Mouse (Mus musculus) intestine, embryonic 16.5 days (tissue): ENCODE results near the gene Megf8. TPM values are rescaled to one million over a fixed set of nuclear protein-coding genes. Genes with fewer than 3 reads are reported as not detected.
"Not testable (repeated sequence)": the region's sequence is repeated elsewhere in the genome, so short reads cannot be mapped to it uniquely, and the experiment has no call there.

ENCODE experiments used
- ATAC-seq: fragments of 200-750 bp; cut with Nextera tagmentation; 2 replicates; pipeline ENCODE4 v1.8.0; 2017; ENCODE audit warnings: moderate TSS enrichment, moderate library complexity
- H3K27ac ChIP-seq: fragments of 300-500 bp; sonication (generic); 2 replicates; pipeline ENCODE4 v1.5.1; 2014; ENCODE audit warnings: mild to moderate bottlenecking, low read length
- H3K27me3 ChIP-seq: fragments of 300-500 bp; sonication (generic); replicated peaks from 2 replicates; pipeline ENCODE4 v1.6.1; 2014; ENCODE audit warnings: low read length, control low read depth, mixed read lengths; ENCODE audit not compliant: control insufficient read depth, insufficient read depth
- H3K36me3 ChIP-seq: fragments of 300-500 bp; sonication (generic); 2 replicates; pipeline ENCODE4 v1.6.1; 2014; ENCODE audit warnings: low read length, control low read depth; ENCODE audit not compliant: control insufficient read depth, insufficient read depth
- H3K4me1 ChIP-seq: fragments of 300-500 bp; sonication (generic); 2 replicates; pipeline ENCODE4 v1.6.1; 2014; ENCODE audit warnings: low read length, control low read depth, mixed read lengths; ENCODE audit not compliant: control insufficient read depth, insufficient read depth
- H3K4me2 ChIP-seq: fragments of 300-500 bp; sonication (generic); 2 replicates; pipeline ENCODE4 v1.6.1; 2014; ENCODE audit warnings: low read depth, low read length, control low read depth
- H3K4me3 ChIP-seq: fragments of 300-500 bp; sonication (generic); 2 replicates; pipeline ENCODE4 v1.5.1; 2014; ENCODE audit warnings: mild to moderate bottlenecking, low read length
- H3K9ac ChIP-seq: fragments of 300-500 bp; sonication (generic); 2 replicates; pipeline ENCODE4 v1.6.1; 2014; ENCODE audit warnings: low read depth, low read length
- H3K9me3 ChIP-seq: fragments of 300-500 bp; sonication (generic); 2 replicates; pipeline ENCODE4 v1.6.1; 2016; ENCODE audit warnings: low read length, control low read depth; ENCODE audit not compliant: control insufficient read depth
- WGBS: fragments of 180-500 bp; shearing (Covaris S2); extraction: QIAGEN DNeasy Blood & Tissue Kit; methylation state at CpG from one replicate; pipeline ENCODE4 v1.1.7; 2014; 5-methylcytosine and 5-hydroxymethylcytosine counted together
- polyA plus RNA-seq: library from polyadenylated mRNA; unstranded; fragments of >200 nt; fragmentation: Nextera tagmentation; extraction: Ambion mirVana; gene quantifications from 2 replicates; pipeline ENCODE4 v1.2.1, GENCODE M21; 2015

Gene Megf8
- polyA plus RNA-seq, 1 experiment from 2014 or later: 6.8 TPM

- Histone ChIP-seq H3K27ac (no peak overlapping the region), H3K9me3 (no peaks in the 10 kb centered on the region), H3K27me3 (no peaks in the 10 kb centered on the region), H3K9ac (no peak overlapping the region), H3K4me2 (no peak overlapping the region), H3K4me3 (no peak overlapping the region), H3K4me1 (peaks cover 47% of the 10 kb centered on the region), H3K36me3 (no peaks in the 10 kb centered on the region)
- no peak for ATAC-seq
- WGBS: 88% methylated on average over 2 of the region's 2 CpGs
These were observed 75.0 kb downstream of the Megf8 start for GRCm38 (mm10) chr7:25391856-25392453.

DNA sequence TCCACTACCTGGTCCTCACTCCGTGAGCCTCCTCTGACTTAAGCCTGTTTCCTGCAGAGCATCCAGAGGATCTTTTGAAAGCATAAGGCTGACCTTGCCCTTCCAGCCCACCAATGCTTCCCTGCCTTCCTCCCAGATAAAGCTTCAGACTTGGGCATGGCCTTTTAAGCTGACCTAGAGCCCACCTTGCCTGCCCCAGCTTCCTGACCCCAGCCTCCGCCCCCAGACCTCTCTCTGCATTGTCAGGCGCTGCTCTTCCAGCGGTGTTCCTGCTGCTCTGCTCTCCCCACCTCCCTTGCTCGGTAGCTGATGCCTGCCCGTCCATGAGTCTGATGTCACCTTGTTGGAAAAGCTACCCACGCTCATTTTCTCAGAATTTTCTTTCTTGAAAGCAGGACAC lies 75.9 kb downstream of the Megf8 start:
- H3K4me2 ChIP-seq: no peak overlapping the region
- H3K9ac ChIP-seq: no peak overlapping the region
- no peak for ATAC-seq
- peaks cover 47% of the 10 kb centered on the region for H3K4me1 ChIP-seq
- no peaks in the 10 kb centered on the region for H3K27me3 ChIP-seq
- no peaks in the 10 kb centered on the region for H3K9me3 ChIP-seq
- no peak overlapping the region for H3K4me3 ChIP-seq
- 66% methylated on average over 7 of the region's 7 CpGs for WGBS
- H3K27ac ChIP-seq: no peak overlapping the region
- H3K36me3 ChIP-seq: no peaks in the 10 kb centered on the region

DNA sequence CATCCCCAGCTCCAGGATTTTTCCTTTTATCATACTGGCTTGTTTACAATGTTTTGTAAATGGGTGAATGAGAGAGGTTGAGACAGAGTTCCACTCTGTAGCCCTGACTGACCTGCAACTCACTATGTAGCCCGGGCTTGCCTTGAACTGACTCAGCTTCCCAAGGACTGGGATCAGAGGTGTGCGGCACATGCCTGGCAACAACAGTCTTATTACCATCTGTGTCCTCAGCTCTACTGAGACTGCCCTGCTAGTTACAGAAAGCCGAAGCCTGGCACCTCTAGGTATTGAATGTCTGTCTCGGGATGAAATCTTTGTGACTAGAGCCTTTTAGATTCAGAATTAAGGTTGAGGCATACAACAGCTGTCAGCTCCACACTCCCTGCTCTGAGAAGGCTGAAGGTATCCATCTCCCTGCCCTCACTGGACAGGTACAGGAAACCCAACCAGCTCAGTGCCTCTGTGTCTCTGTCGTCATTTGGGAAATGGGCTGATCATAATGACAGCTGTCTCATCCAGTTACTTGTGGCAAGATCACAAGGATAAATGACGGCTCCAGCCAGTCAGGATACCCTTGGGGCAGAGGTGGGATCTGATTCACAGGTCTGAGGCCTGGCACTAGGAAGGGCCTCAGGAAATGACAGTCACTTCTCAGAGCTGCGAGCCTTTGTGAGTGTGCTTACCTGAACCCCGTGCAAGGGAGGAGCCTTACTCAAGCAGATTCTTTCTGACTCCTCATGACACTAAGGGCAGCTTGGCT lies 76.7 kb downstream of the Megf8 start:
- 79% methylated on average over 8 of the region's 8 CpGs for WGBS
- Histone ChIP-seq H3K27ac (no peak overlapping the region), H3K4me1 (peaks cover 47% of the 10 kb centered on the region), H3K4me3 (0 out of 2 replicates have a peak overlapping the region, but pooled peaks have one; percentile 70), H3K36me3 (no peaks in the 10 kb centered on the region), H3K27me3 (no peaks in the 10 kb centered on the region), H3K4me2 (peak overlapping the region; percentile 68), H3K9ac (no peak overlapping the region), H3K9me3 (no peaks in the 10 kb centered on the region)
- ATAC-seq: no peak

- Histone ChIP-seq H3K9ac (peak overlapping the region; percentile 78), H3K4me3 (peak overlapping the region; percentile 70), H3K4me1 (peaks cover 42% of the 10 kb centered on the region), H3K4me2 (peak overlapping the region; percentile 68), H3K27me3 (no peaks in the 10 kb centered on the region), H3K36me3 (no peaks in the 10 kb centered on the region), H3K9me3 (no peaks in the 10 kb centered on the region), H3K27ac (no peak overlapping the region)
- WGBS: 11% methylated on average over 7 of the region's 7 CpGs
- no peak for ATAC-seq
These were observed 77.8 kb downstream of the Megf8 start for GRCm38 (mm10) chr7:25394754-25395153.

GRCm38 (mm10) chr7:25395186-25395557 lies 78.2 kb downstream of the Megf8 start:
- Histone ChIP-seq H3K9me3 (no peaks in the 10 kb centered on the region), H3K4me3 (peak overlapping the region; percentile 70), H3K4me2 (peak overlapping the region; percentile 68), H3K4me1 (peaks cover 37% of the 10 kb centered on the region), H3K36me3 (no peaks in the 10 kb centered on the region), H3K27me3 (no peaks in the 10 kb centered on the region), H3K9ac (peak overlapping the region; percentile 78), H3K27ac (peak overlapping the region; percentile 45; the same call in 1 of the 2 replicates)
- under 1% methylated on average over 22 of the region's 22 CpGs for WGBS
- peak; percentile 31 for ATAC-seq

- ATAC-seq: peak; percentile 97
- WGBS: 5% methylated on average over 47 of the region's 52 CpGs
- no peaks in the 10 kb centered on the region for H3K9me3 ChIP-seq
These were observed 78.9 kb downstream of the Megf8 start for GRCm38 (mm10) chr7:25395558-25396521.

GRCm38 (mm10) chr7:25396621-25397020 lies 79.7 kb downstream of the Megf8 start:
- ATAC-seq: no peak
- H3K9me3 ChIP-seq: no peaks in the 10 kb centered on the region
- H3K27ac ChIP-seq: 0 out of 2 replicates have a peak overlapping the region, but pooled peaks have one; percentile 58
- H3K9ac ChIP-seq: peak overlapping the region; percentile 44; the same call in 1 of the 2 replicates
- peak overlapping the region; percentile 53 for H3K4me2 ChIP-seq
- no peaks in the 10 kb centered on the region for H3K27me3 ChIP-seq
- H3K4me3 ChIP-seq: no peak overlapping the region
- peaks cover 24% of the 10 kb centered on the region for H3K4me1 ChIP-seq
- WGBS: 92% methylated on average over 14 of the region's 14 CpGs
- H3K36me3 ChIP-seq: no peaks in the 10 kb centered on the region

More at GRCm38 (mm10) chr7:25395558-25396521, 78.9 kb downstream of the Megf8 start:
- H3K4me1 ChIP-seq: peaks cover 31% of the 10 kb centered on the region
- H3K27ac ChIP-seq: peak overlapping the region; percentile 58; the same call in 1 of the 2 replicates
- peak overlapping the region; percentile 70 for H3K4me3 ChIP-seq
- peak overlapping the region; percentile 68 for H3K4me2 ChIP-seq
- H3K9ac ChIP-seq: peak overlapping the region; percentile 78
- no peaks in the 10 kb centered on the region for H3K36me3 ChIP-seq
- H3K27me3 ChIP-seq: no peaks in the 10 kb centered on the region

DNA sequence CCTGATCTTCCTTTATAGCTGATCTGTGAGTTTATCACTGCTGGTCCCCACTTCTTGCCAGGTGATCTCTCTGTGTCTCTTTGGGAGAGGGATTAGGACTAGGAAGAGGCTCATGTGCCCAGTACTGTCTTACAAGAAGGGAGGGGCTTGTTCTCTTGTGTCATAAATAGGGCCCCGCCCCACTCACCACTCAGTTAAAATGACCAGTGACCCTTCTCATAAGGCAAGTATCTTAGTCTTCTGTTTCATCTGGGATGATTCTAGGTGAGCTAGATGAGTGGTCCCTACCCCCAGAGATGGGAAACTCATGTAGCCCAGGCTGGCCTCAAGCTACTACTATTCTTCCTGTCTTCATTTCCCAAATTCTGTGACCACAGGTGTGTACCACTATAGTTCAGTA lies 81.6 kb downstream of the Megf8 start, which contains the start of gene Lipe:
TSS of gene Lipe (minus strand) at position 101 of the 400 bp plus-strand sequence.
- no peak for ATAC-seq
- Histone ChIP-seq H3K36me3 (no peaks in the 10 kb centered on the region), H3K4me1 (peaks cover 14% of the 10 kb centered on the region), H3K27ac (no peak within 1 kb of the TSS), H3K27me3 (no peaks in the 10 kb centered on the region), H3K9ac (no peak within 1 kb of the TSS), H3K4me3 (no peak within 1 kb of the TSS), H3K4me2 (no peak within 1 kb of the TSS), H3K9me3 (no peaks in the 10 kb centered on the region)
- 97% methylated on average over 1 of the region's 1 CpGs for WGBS

DNA sequence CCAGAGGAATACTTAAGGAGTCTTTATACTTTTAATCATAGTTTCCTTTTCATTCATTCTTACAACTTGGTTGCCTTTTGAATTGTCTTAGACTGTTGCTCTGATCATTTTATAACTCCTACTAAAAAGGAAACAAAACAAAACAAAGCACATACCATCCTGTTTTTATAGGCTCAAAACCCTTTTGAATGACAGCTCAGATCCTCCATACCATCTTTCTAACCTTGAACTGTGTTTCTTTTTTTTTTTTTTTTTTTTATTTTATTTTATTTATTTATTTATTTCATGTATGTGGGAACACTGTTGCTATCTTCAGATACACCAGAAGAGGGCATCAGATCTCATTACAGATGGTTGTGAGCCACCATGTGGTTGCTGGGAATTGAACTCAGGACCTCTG lies 82.1 kb downstream of the Megf8 start:
- H3K4me2 ChIP-seq, H3K27me3 ChIP-seq, H3K27ac ChIP-seq, H3K36me3 ChIP-seq, H3K4me3 ChIP-seq, ATAC-seq, H3K9ac ChIP-seq, H3K9me3 ChIP-seq: not testable (repeated sequence)
- H3K4me1 ChIP-seq: peaks cover 11% of the 10 kb centered on the region
